Mouse (Mus musculus) gastrocnemius, postnatal 10 days (tissue): ENCODE measurements around the gene Pdss2. TPM values are rescaled to one million over a fixed set of nuclear protein-coding genes. Genes with fewer than 3 reads are reported as not detected.
"Not testable (repeated sequence)": the region's sequence is repeated elsewhere in the genome, so short reads cannot be mapped to it uniquely, and the experiment has no call there.

Source experiments
- DNase-seq: peaks from one replicate; pipeline ENCODE4 v3.0.0; 2021; ENCODE audit warnings: mixed read lengths
- total RNA-seq, 2 experiments: library from RNA; stranded (reverse); gene quantifications; 2 replicates each; pipeline ENCODE4 v1.2.3; 2021

Pdss2 gene
- total RNA-seq, 2 experiments from 2014 or later, result 17.9 to 21.9 TPM

DNA sequence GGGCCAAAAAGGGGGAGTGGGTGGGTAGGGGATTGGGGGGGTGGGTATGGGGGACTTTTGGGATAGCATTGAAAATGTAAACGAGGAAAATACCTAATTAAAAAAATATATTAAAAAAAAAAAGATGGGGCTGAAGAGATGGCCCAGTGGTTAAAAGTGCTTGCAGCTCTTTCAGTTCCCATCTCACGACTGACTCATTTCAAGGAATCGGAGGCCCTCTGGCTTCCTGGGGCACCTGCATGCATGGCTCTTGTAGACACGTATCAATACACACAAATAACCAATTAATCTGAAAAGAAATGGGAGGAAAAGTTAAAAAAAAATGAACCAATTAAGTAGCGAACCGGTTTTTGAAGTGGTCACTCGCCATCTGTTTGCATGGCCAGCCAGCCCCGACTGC, 155.5 kb downstream of the Pdss2 start:
- no peak for DNase-seq

DNA sequence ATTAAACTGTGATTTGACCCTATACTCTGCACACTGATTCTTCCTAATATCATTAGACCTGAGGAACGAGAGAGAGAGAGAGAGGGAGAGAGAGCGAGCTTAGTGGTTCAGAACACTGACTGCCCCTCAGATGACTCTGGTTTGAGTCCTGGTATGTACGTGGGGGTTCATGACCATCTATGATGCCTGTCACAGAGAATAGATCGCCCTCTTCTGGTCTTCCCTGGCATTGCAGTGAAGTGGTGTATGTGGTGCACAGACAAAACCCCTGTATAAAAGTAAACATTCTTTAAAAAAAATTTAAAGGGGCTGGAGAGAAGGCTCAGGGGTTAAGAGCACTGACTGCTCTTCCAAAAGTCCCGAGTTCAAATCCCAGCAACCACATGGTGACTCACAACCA, 157.0 kb downstream of the Pdss2 start:
- peak; percentile 52 for DNase-seq

DNA sequence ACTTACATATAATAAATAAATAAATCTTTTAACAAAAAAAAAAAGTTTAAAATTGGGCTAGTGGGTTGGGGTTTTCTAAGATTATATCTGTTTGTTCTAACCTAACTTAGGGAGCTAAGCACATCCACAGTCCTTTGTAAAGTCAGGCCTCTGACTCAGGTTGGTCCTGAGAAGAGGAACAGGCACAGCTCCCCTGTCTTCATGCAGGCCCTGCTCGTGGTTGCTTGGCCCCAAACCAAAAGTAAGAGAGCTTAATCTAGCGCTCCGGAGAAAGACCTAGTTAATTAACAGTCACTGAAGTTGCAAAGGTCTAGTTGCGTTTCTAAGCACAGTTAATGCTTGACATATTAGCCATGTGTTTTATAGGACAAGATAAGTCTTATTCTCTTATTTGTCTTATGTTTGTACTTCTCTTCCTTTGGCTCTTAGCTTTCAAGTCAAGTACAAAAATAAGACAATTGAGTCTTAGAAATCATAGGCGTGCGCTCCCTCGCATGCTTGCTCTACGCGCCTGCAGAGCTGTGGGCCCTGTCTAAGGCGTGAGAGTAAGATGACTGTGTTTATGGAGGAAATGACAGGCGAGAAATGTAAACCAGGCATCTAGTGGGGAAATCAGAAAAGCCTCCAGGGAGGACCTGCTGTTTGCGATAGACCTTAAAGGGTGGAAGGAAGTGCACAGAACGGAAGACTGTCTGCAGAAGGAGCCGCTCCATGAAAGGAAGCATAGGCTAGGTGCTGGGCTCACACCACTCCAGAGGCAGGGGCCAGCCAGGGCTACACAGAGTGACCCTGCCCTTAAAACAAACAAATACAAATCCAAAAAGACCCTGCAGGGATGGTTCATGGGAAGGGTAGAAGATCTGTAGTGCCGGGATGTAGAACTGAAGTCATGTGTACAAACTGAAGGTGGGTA, 157.7 kb downstream of the Pdss2 start:
- DNase-seq, result no peak

DNA sequence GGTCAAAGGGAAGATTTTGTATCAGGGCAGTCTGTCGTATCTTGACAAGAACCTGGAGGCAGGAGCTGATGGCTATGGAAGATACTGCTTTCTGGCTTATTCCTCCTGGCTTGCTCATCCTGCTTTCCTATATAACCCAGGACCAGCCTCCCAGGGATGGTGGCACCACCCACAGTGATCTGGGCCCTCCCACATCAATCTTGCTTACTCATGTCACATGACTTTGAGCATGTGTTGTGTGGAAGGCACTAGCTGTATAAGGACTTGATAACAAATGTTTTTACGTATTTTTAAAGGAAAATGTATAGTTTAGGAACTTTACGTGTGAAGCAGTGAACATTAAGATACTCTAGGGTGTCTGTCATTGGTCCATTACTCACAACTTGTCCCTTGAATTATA, 161.4 kb downstream of the Pdss2 start:
- no peak for DNase-seq

DNA sequence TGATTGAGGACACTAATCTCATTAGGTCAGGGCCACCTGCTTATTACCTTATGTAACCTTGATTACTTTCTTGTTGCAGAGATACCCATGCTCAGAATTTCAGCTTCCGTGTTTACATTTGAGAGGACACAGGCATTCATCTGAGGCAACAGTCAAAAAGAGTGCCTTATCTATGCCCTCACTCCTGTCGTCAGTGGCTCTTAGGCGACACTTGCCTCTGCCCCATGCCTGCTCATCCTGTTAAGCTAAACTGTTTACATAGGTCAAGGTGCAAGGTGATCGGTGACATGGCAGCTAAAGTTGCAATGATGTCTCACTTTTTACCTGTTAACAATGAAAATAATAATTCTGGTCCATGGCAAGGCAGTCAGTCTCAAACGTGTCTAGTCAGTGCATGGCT, 163.3 kb downstream of the Pdss2 start:
- no peak for DNase-seq

DNA sequence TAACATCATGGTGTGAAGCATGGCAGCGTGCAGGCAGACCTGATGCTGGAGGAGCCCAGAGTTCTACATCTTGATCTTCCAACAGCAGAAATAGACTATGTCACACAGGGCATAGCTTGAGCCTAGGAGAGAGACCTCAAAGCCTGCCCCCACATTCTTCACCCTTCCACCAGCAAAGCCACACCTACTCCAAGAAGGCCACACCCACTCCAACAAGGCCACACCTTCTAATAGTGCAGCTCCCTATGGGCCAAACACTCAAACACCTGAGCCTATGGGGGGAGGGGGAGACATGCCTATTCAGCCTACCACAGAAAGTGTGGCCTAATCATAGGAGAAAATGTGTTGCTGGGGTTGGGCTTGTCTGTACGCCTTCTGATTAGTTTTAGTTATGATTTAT, 171.6 kb downstream of the Pdss2 start:
- DNase-seq, result no peak

DNA sequence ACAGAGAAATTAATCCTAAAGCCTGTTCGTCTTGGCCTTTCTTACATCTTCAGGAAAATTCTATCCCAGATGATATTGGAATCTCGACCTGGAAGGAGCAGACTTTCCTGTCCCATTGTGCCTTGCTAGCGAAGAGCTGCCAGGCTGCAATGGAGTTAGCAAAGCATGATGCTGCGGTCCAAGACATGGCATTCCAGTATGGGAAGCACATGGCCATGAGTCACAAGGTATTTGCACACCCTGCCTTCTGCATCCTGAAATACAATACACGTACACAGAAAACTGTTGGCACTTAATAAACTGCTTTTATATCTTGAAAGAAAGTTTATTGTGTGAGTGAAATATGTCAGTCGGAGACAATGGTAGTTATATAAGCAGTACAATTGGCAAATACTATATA, 172.5 kb downstream of the Pdss2 start:
- no peak for DNase-seq

DNA sequence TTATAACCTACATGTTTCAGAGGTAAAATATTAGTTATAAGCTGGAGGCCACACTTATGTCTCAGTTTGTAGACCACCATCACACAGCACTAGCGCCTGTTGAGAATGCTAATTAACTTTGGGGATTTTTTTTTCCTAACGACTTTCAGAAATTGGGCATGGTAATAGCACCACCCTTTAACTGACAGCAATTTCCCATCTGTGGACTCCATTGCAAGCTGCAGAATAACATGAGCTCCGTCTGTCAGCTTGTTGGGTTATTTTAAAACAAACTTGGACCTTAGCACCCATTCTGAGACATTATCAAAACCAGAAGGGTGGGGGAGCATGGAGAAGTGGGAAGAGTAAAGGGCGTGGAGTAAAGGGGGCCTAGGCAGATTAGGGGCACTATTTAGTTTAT, 174.5 kb downstream of the Pdss2 start:
- DNase-seq, result no peak

DNA sequence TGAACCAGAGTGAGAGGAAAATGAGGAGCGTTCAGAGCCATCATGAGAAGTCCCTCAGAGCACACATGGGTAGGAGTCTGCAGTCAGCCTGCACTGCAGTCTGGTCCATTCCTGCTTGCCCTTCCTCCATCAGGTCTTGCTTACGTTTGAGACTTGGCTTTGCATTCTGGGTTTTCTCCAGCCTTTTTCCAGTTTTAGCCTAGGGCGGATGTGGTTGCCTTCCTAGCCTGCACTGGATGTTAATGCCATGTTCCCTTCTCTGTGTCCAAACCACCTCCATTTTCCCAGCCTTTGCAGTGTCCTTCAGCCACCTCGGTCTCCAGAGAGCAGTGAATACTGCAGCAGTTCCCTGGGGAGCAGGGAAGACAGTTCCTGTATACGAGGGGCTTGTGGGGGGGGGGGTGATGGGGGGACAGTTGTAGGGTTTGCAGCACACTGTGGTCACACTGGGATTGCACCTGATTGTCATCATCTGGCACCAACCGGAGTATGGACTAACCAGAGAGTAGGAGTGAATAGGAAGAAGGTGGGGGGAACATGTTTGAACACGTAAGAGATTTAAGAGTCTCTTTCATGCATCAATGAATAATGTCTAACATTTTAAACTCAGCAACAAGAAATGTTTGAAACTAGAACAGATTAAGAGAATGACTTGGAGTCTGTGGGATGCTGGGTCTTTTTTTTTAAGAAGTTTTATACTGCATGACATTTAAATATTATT, 178.5 kb downstream of the Pdss2 start:
- no peak for DNase-seq

DNA sequence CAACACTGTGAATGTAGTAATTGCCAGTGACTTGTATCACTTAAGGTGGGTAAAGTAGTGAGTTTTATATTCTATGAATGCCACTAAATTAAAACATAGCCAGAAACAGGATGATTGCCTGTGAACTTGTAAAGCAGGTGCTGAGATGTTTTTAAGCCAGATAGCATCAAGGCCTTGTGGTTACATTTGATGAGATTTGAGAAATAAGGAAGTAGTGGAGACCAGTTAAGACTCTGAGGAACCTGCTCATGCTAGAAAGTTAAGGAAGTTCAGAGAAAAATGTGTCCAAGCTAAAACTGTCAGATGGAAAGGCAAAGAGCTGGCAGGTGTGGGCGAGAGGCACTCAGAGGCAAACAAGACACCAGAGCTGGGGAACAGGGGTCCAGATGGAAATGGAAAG, 184.8 kb downstream of the Pdss2 start:
- DNase-seq, result no peak

DNA sequence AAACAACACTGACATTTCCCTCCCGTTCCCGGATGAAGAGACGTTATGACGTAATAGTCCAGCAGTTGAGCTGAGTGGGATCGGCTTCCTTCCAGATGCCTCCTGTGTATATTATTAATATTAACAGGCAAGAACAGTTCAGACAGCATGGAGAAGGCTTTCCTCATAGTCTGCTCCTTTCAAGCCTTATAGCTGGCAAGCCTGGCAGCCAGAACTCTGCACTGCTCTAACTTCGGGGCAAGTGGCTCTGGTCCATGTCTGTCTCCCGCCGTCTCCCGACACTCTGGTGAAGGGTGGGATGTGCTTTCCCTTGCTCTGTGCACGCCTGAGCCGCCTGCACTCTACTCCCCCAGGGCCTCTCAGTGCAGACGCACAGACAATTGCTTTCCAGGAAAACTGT, 185.6 kb downstream of the Pdss2 start:
- DNase-seq, result no peak

DNA sequence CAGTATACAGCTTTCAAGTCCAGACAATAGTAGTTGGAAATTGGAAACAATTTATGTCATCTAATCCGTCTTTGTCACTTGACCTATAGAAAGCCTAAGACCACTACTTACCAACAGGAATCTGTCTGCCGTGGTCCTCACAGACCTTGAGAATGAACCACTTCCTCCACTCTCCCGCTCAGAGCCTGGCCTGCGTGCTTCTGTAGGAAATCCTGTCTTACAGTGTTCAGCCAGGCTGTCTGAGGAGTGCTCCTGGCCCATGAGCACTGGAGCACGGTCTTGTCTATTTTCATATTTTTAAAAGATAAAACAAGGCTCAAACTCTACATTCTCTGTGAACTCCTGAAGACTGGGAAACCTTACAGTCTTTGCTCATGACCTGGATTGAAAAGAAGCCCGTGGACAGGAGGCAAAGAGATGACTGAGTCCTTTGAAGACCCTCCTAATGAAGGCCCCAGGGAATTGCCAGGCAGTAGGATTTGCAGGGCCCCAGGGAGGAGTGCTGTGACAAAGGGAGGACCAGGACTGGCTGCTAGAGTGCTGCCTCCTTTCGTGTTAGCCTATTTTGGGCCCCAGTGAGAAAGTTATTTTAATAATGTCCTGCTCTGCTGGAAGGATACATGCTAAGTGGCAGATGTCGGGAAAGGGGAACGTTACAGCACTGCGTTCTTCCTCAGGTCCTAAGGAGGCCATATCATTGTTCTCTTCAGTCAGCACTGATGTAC, 188.4 kb downstream of the Pdss2 start:
- DNase-seq, result no peak

DNA sequence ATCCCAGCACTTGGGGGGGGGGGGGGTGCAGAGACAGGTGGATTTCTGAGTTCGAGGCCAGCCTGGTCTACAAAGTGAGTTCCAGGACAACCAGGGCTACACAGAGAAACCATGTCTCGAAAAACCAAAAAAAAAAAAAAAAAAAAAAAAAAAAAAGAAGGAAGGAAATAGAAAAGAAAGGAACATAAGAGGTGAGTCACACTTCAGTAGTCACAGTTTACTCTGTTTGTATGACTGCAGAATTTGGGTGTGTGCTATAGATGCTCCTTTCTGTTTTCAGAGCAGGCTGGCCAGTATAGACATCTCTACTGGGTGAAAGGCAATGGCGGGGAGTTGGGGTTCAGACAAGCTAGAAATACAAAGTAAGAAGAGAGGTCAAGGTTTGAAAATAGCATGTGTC, 189.9 kb downstream of the Pdss2 start:
- not testable (repeated sequence) for DNase-seq

DNA sequence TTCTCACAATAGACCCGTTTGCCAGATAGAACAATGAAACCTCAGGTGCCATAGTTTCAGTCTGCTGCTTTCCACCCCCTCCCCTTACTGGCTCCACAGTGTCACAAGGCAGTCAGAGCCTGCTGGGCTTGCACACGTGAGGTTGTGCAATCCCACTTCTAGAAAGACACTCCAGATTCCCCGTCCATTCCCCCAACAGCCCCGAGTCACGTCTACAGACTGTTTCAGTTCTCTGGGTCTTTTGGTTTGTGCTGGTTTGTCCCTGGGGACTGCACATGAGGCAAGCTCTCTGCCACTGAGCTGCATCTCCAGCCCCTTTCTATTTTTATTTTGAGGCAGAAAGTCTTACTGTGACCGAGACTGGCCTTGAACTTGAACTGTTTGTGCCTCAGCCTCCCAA, 196.1 kb downstream of the Pdss2 start:
- DNase-seq, result no peak

DNA sequence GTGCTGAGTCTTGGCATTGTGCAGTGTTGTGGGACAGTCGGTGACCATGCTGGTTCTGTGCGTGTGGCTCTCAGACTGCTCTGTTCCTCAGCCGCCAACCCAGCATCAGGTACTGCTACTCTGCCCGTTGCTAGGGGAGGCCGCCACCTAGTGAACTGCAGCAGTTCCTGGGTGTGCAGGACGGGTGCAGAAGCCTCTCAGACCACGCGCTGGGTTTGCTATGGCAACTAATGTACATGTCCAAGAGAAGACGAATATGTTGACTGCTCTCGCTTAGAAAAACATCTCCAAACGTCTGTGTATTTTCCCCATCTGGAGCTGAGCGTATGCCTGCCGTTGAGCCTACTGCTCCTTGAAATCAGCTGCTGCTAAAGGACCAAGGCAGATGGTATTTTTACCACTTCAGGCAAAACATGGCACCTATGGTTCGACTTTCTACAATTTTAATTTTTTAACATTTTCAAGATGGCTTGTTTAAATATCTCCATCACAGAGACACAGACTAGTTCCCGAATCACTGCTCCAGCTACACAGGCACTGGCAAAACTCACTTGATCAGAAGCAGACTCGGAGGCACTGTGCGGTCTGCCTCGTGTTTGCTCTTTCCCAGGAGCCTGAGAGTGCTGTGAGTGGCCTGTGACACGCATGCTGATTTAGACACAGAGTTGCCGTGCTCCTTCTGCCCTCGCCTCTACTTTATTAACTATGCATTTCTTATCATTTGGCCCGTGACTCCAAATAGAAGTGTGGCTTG, 199.6 kb downstream of the Pdss2 start:
- DNase-seq, result no peak

DNA sequence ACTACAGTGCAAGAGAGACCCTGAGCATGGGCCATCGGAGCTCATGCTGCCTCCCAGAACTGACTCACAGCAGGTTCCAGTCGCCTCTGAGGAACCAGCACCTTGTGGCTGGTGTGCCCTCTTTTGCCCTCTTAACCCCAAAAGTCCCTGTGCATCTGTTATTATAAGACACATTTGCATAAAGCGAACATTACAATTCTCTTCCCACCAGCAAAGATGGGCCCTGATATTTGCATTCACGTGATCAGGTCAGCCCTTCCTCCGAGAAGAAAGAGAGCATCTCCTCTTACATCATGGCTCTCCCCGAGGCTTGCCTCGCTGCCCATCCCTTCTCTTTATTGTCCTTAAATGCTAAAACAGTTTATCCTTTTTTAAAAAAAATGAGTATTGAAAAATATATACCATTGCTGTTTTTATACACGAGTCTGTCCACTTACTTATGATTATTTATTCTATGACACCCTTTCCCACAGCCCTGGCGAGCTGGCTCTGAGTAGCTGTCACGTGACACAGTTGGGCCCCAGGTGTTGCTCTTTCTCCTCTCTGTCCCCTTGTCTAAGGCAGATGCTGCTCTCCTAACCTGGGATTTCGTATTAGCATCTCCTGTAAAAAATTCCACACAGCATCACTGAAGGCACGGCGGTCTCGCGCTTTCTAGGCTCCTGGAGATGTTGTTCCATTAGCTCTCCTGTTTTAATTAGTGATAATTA, 200.9 kb downstream of the Pdss2 start:
- DNase-seq, result no peak

DNA sequence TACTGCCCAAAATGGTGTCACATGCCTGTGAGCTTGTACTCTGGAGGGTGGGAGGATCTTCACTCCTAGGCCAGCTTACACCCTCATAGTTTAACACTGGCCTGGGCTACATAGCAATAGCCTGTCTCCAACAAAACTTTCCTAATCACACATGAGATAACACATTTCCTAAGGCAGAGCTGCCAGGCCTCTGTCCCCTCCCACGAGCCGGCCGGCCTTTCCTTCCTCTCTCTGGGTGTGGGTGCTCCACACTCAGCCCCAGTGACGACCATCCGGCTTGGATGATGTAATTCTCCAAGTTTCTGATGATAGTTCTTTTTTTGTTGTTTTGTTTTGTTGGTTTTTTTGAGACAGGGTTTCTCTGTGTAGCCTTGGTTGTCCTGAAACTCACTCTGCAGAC, 203.3 kb downstream of the Pdss2 start:
- no peak for DNase-seq

DNA sequence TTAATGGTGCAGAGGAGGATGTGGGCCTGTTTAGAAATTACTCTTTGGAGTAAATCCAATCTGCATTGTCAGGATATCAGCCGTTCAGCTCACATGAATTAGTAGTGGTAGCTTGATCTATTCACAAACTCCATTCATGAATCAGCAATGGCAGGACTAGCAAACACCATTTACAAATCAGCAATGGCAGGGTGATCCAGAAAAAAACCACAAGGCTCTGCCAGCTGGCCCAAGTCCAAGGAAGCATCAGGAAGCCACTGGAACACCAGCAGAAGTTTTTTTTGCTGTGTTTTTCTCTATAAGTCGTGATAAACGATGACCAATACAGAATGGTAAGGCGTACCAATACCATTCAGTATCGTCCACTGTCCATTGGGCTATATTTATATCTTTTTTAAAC, 209.3 kb downstream of the Pdss2 start:
- no peak for DNase-seq

DNA sequence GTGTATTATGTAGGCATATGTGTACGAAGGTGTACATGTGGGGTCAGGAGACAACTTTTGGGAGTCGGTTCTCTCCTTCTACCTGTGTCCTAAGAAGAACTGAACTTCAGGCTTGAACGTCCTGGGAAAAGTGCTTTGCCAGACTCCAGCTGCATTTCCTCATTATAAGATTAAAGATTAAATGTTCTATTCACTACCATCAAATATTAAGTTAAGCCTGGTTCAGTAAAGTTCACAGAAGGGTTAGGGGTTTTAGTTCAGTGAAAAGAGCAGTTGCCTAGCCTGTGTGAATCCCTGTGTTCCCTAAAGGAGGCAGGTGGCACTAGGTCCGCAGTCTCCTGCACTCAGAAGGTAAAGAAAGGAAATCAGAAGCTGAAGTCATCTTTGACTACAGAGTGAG, 213.0 kb downstream of the Pdss2 start:
- no peak for DNase-seq

DNA sequence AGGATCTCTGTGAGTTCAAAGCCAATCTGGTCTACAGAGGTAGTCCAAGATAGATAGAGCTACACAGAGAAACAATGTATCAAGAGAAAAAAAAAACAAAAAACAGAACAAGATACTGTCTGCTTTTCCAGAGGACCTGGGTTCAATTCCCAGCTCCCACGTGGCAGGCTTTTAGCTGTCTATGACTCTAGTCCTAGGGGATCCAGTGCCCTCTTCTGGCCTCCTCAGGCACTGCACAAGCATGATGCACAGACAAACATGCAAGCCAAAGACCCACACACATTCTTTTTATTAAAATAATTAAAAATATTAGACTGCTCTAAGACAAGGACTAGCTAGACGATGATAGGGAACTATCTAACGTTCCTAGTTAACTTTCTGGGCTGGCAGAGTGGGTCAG, 214.5 kb downstream of the Pdss2 start:
- no peak for DNase-seq

DNA sequence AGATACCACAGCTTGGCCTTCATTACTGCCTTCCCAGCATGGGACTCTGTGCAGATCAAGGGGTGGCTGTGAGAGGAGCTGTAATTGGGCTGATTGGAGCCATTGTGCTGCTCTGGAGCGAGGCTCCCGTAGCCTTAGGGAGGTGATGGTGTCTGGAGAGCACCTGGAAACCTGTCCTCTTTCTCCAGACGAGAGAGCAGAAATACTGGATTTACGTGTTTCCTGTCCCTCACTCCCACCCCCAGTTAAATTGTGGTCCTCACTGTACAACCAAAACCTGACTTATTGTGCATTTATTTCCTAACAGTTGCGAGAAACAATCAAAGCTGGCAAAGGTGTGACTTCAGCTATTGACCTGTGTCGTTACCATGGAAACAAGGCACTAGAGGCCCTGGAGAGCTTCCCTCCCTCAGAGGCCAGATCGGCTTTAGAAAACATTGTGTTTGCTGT, 218.2 kb downstream of the Pdss2 start:
- no peak for DNase-seq

DNA sequence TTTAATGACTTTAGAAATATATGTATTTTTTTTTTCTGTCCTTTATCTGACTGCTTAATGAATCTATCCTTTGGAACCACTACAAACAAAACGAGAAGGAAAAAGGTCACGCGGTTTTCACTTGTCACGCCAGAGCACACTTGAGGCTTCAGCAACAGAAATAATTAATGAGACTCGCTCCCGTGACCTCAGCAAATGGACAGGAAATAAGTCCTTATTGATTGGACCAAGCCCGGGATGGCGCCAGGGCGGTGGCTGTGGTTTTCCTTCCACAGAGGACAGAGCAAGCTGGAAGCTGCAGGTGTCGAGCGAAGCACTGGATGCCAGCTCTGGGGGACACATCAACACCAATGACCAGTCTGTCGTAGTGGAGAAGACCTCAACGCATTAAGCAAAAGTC, 218.8 kb downstream of the Pdss2 start:
- no peak for DNase-seq
